Mouse (Mus musculus): ENCODE data around the gene Erich6. TPM values are rescaled to one million over a fixed set of nuclear protein-coding genes. Genes with fewer than 3 reads are reported as not detected.

Erich6 gene
- polyA plus RNA-seq, 1 experiment = 0.20 TPM

- no peak for TF ChIP-seq E2F4 (IDR thresholded peaks at IDR 0.05; ENCODE audit: insufficient read depth)
- no peak for TF ChIP-seq MYOG (IDR thresholded peaks at IDR 0.05; ENCODE audit: control insufficient read depth in 1 of 3, insufficient read depth in 1 of 3, insufficient read length in 2 of 3, low read depth in 2 of 3)
- TF ChIP-seq POLR2A (IDR thresholded peaks at IDR 0.05; ENCODE audit: insufficient read length, low read depth) = no peak
- no peak for TF ChIP-seq SRF (IDR thresholded peaks at IDR 0.05; ENCODE audit: control insufficient read depth, insufficient read length, low read depth)
- TF ChIP-seq USF1 (IDR thresholded peaks at IDR 0.05; ENCODE audit: low read depth) = no peak
- TF ChIP-seq MAX (IDR thresholded peaks at IDR 0.05; ENCODE audit: low read depth) = no peak
- TF ChIP-seq POLR2AphosphoS2 (IDR thresholded peaks at IDR 0.05; ENCODE audit: insufficient read length, low read depth) = no peak
- TF ChIP-seq CEBPB (IDR thresholded peaks at IDR 0.05; ENCODE audit: insufficient read depth, poor library complexity, severe bottlenecking) = no peak
- no peak for TF ChIP-seq REST (IDR thresholded peaks at IDR 0.05; ENCODE audit: insufficient read depth, insufficient read length)
- TF ChIP-seq TCF3 (IDR thresholded peaks at IDR 0.05; ENCODE audit: insufficient read length, low read depth) = no peak
- TF ChIP-seq MYOD1 (IDR thresholded peaks at IDR 0.05; ENCODE audit: control insufficient read depth in 1 of 3, insufficient read length in 2 of 3, low read depth in 2 of 3) = no peak
- TF ChIP-seq TCF12 (IDR thresholded peaks at IDR 0.05; ENCODE audit: insufficient read depth, poor library complexity, severe bottlenecking) = no peak
- Histone ChIP-seq H3K4me3 (no peak overlapping the region), H3ac (ENCODE audit: control insufficient read depth, insufficient read length) (no peak overlapping the region), H3K4me2 (ENCODE audit: low read depth) (no peak overlapping the region), H3K36me3 (ENCODE audit: control insufficient read depth, insufficient read depth) (peaks cover 4% of the 10 kb centered on the region), H3K79me2 (ENCODE audit: control insufficient read depth, insufficient read depth) (peaks cover 100% of the 10 kb centered on the region), H3K27me3 (ENCODE audit: control insufficient read depth, insufficient read depth, insufficient read length) (no peaks in the 10 kb centered on the region)
These were observed 45.3 kb upstream of the Erich6 start for GRCm38 (mm10) chr3:58682336-58682735.

DNA sequence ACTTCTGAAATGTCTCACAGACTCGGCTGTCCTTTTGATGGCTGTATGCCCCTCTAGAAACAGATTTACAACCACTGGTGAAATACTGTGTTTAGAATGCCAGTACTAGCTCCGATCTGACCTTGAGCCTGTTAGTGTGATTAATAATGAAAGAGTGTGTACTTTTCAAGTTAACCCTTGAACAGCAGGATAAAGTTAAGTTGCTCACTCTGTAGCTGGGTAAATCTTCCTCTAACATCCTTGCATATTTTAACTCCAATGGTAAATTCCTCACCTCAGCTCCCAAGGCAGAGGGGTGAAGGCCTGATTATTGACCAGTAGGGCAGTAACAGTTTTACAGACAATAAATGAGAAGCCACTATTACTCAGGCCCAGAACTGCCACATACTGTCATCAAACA lies 44.8 kb upstream of the Erich6 start:
- H3K4me2 ChIP-seq (ENCODE audit: low read depth) = no peak overlapping the region
- TF ChIP-seq POLR2A (IDR thresholded peaks at IDR 0.05; ENCODE audit: insufficient read length, low read depth) = no peak
- TF ChIP-seq TCF3 (IDR thresholded peaks at IDR 0.05; ENCODE audit: insufficient read length, low read depth) = no peak
- no peaks in the 10 kb centered on the region for H3K27me3 ChIP-seq (ENCODE audit: control insufficient read depth, insufficient read depth, insufficient read length)
- H3ac ChIP-seq (ENCODE audit: control insufficient read depth, insufficient read length) = no peak overlapping the region
- peaks cover 4% of the 10 kb centered on the region for H3K36me3 ChIP-seq (ENCODE audit: control insufficient read depth, insufficient read depth)
- H3K4me3 ChIP-seq = no peak overlapping the region
- H3K79me2 ChIP-seq (ENCODE audit: control insufficient read depth, insufficient read depth) = peaks cover 100% of the 10 kb centered on the region

GRCm38 (mm10) chr3:58680943-58681637 lies 44.1 kb upstream of the Erich6 start:
- Histone ChIP-seq H3K4me2 (ENCODE audit: low read depth) (no peak overlapping the region), H3K27me3 (ENCODE audit: control insufficient read depth, insufficient read depth, insufficient read length) (no peaks in the 10 kb centered on the region), H3ac (ENCODE audit: control insufficient read depth, insufficient read length) (no peak overlapping the region), H3K79me2 (ENCODE audit: control insufficient read depth, insufficient read depth) (peaks cover 100% of the 10 kb centered on the region), H3K4me3 (no peak overlapping the region), H3K36me3 (ENCODE audit: control insufficient read depth, insufficient read depth) (peaks cover 7% of the 10 kb centered on the region)
- TF ChIP-seq MYOD1 (IDR thresholded peaks at IDR 0.05; ENCODE audit: control insufficient read depth in 1 of 3, insufficient read length in 2 of 3, low read depth in 2 of 3) (no peak), TCF12 (IDR thresholded peaks at IDR 0.05; ENCODE audit: insufficient read depth, poor library complexity, severe bottlenecking) (no peak), CEBPB (IDR thresholded peaks at IDR 0.05; ENCODE audit: insufficient read depth, poor library complexity, severe bottlenecking) (no peak), REST (IDR thresholded peaks at IDR 0.05; ENCODE audit: insufficient read depth, insufficient read length) (no peak), TCF3 (IDR thresholded peaks at IDR 0.05; ENCODE audit: insufficient read length, low read depth) (no peak), USF1 (IDR thresholded peaks at IDR 0.05; ENCODE audit: low read depth) (no peak), POLR2A (IDR thresholded peaks at IDR 0.05; ENCODE audit: insufficient read length, low read depth) (no peak), MAX (IDR thresholded peaks at IDR 0.05; ENCODE audit: low read depth) (no peak), E2F4 (IDR thresholded peaks at IDR 0.05; ENCODE audit: insufficient read depth) (no peak), SRF (IDR thresholded peaks at IDR 0.05; ENCODE audit: control insufficient read depth, insufficient read length, low read depth) (no peak), MYOG (IDR thresholded peaks at IDR 0.05; ENCODE audit: control insufficient read depth in 1 of 3, insufficient read depth in 1 of 3, insufficient read length in 2 of 3, low read depth in 2 of 3) (no peak), POLR2AphosphoS2 (IDR thresholded peaks at IDR 0.05; ENCODE audit: insufficient read length, low read depth) (no peak)

DNA sequence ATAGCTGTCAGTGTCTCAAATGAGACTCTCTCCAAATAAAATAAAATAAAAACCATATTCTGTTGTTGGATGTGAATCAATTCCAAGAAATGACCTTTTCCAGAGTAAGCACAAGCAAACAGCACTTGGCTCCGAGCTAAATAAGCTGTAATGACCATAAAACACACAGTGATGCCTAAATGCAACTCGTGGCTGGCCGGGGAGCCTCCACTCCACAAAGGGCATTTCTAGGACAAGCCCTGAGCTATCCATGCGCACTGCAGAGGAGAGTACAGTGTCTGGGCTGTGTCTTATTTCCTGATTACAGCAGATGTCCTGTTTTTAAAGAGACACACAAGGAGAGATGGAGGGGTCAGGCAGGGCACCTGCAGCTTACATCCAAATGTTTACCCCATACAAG lies 43.0 kb upstream of the Erich6 start:
- no peaks in the 10 kb centered on the region for H3K27me3 ChIP-seq (ENCODE audit: control insufficient read depth, insufficient read depth, insufficient read length)
- TF ChIP-seq CEBPB (IDR thresholded peaks at IDR 0.05; ENCODE audit: insufficient read depth, poor library complexity, severe bottlenecking) (no peak), SRF (IDR thresholded peaks at IDR 0.05; ENCODE audit: control insufficient read depth, insufficient read length, low read depth) (no peak), REST (IDR thresholded peaks at IDR 0.05; ENCODE audit: insufficient read depth, insufficient read length) (no peak), MAX (IDR thresholded peaks at IDR 0.05; ENCODE audit: low read depth) (no peak), POLR2AphosphoS2 (IDR thresholded peaks at IDR 0.05; ENCODE audit: insufficient read length, low read depth) (no peak), E2F4 (IDR thresholded peaks at IDR 0.05; ENCODE audit: insufficient read depth) (no peak), MYOG (IDR thresholded peaks at IDR 0.05; ENCODE audit: control insufficient read depth in 1 of 3, insufficient read depth in 1 of 3, insufficient read length in 2 of 3, low read depth in 2 of 3) (no peak), USF1 (IDR thresholded peaks at IDR 0.05; ENCODE audit: low read depth) (no peak), POLR2A (IDR thresholded peaks at IDR 0.05; ENCODE audit: insufficient read length, low read depth) (no peak), TCF3 (IDR thresholded peaks at IDR 0.05; ENCODE audit: insufficient read length, low read depth) (no peak), TCF12 (IDR thresholded peaks at IDR 0.05; ENCODE audit: insufficient read depth, poor library complexity, severe bottlenecking) (no peak), MYOD1 (IDR thresholded peaks at IDR 0.05; ENCODE audit: control insufficient read depth in 1 of 3, insufficient read length in 2 of 3, low read depth in 2 of 3) (no peak)
- H3K79me2 ChIP-seq (ENCODE audit: control insufficient read depth, insufficient read depth) = peaks cover 99% of the 10 kb centered on the region
- peaks cover 16% of the 10 kb centered on the region for H3K36me3 ChIP-seq (ENCODE audit: control insufficient read depth, insufficient read depth)
- H3K4me3 ChIP-seq = no peak overlapping the region
- H3ac ChIP-seq (ENCODE audit: control insufficient read depth, insufficient read length) = no peak overlapping the region
- no peak overlapping the region for H3K4me2 ChIP-seq (ENCODE audit: low read depth)
